Mouse (Mus musculus) heart, postnatal 4 days (tissue): Measurements from ENCODE around the gene Zdhhc8. TPM values are rescaled to one million over a fixed set of nuclear protein-coding genes. Genes with fewer than 3 reads are reported as not detected.
A peak's percentile ranks its signal among the peaks of the same experiment; 100 is the strongest.

Source experiments
- DNase-seq: peaks from one replicate; pipeline ENCODE4 v3.0.0; 2021
- total RNA-seq, 2 experiments: library from RNA; stranded (reverse); gene quantifications; 2 replicates each; pipeline ENCODE4 v1.2.3; 2021

Gene Zdhhc8
- total RNA-seq, 2 experiments from 2014 or later: 29.8 to 36.0 TPM

DNA sequence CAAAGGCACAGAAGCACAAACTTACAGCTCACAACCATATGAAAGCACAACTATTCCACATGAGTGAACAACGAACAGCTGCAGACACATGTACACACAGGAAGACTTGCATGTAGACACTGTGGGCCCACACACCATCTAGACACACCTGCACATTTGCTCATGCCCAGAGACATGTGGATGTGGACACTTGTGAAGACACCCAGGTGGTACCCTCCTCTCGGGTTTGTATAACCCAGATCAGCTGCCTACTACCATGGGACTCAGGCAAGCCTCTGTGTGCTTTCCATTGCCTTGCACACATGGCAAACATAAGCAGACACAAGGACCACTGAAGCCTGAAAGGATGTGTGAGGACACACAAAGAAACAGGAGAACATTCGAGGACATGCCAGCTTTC lies 3.9 kb downstream of the Zdhhc8 start:
- DNase-seq: no peak

DNA sequence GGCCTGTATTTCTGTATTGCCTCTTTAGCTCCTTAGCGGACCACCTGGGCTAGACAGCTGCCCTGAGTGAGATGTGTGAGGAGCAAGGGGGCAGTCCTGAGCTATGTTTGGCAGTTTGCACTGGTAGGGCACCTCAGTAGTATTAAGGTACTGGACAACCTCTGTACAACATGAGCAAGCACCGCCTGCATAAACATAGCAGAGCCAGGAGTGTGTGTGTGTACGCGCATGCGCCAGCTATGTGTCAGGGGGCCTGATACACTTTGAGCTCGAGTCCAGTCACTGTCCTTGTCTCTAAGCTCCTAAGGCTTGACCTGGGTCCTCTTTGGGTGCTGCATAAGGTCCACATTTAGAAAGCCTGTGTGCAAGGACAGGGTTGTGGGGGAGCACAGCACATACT lies 4.3 kb downstream of the Zdhhc8 start:
- no peak for DNase-seq

DNA sequence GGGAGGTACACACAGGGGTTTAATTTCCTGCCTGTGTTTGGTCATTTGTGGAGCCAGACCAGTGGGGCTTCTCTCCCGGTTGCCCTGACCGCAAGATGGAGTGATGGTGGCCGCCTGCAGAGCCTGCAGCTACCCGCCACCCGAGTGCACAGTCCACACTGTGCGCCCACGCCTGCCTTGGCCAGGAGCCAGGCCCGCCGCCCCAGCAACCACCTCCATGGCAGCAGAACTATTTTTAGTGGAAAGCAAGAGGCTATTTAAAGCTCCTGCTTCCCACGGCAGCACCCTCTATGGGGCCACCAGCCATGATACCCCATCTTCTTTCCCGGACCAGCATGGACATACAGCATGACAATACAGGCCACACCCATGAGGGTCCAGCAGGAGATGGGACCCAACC lies 5.3 kb downstream of the Zdhhc8 start:
- peak; percentile 78 for DNase-seq

DNA sequence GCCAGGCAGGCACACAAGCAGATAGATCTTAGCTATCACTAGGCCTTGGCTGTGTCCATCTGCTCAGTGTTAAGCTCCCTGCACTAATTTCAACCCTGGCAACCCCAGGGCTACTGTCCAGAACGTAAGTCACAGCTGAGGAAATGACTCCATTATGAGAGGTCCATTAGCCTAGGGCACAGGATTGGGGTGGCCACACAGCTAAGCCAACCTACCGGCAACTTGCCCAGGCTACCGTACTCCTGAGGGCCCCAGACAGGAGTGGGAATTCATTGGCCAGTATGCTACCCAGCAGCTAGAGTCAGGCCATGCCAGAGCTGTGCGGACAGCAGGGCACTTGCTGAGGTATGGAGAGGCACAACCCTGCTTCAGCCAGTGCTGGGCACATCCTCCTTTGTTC lies 6.1 kb downstream of the Zdhhc8 start:
- DNase-seq: no peak

DNA sequence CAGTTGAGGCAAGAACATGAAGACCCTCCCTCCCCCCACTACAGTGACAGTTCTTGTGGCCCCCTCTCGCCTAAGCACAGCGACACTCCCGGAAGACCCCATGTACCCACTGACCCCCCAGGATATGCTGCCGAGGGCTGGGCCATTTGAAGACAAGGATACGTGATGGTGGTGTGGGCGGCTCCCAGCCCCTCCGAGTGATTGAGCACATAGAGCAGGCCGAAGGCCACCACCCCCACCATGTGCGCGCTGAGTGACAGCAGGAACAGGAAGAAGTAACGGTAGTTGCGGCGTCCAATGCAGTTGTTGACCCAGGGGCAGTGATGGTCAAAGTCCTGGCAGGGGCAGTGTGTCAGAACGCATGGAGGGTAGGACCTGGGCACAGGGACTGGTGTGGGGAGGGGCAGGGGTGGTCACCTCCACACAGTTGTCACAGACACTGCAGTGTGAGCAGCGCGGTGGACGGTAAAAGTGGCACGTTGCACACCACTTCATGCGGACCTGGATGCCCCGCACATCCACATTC lies 7.0 kb downstream of the Zdhhc8 start:
- DNase-seq: no peak

DNA sequence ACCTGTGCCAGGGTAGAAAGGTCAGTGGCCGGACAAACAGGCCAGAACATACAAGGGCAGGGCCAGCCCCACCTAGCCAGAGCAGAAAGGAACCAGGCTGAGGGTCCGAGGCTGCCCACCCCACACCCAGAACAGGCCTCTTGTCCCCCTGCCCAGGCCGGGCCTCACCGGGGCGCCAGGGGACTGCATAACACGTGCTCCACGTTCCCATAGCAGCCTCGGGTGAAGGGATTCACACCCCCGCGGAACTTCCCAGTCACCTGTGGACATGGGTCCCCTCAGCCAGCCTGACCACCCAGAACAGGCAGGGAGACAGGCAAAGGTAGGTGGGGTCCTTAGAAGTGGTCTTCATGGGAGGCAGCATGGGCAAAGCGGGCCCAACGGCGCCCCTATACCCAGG lies 7.7 kb downstream of the Zdhhc8 start:
- DNase-seq: no peak

DNA sequence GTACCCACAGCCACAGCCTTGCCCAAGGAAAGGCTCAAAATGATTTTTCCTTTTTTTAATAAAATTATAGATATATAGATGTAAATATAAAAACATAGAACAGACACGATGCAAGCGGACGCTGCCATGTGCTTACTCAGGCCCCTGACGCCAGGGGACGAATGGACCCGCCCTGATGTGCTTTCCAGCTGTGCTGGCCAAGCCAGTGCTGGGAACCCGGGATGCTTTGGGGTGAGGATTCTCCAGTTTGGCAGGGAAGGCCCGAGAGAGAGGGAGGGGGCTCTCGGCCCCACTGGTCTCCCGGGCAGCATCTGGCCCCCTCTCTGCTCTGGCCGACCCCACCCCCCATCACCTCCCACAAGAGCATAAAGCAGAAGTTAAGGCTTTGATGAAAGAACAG lies 12.7 kb downstream of the Zdhhc8 start:
- no peak for DNase-seq

DNA sequence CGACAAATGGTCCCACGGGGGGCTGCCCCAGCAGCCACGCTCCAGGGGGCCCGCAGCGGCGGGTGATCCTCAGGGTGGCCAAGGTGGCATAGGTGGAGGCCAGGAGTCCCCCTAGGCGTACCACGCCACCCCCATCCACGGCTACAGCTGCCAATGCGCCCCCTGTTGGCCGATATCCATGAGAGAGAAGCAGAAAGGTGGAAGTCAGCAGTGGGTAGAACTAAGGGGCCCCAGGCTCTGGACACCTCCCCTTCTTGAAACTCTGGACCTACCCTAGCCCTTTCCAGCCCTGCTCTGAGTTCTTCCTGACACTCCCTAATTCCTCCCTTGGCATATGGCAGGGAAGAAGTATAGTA lies 13.4 kb downstream of the Zdhhc8 start:
- no peak for DNase-seq

DNA sequence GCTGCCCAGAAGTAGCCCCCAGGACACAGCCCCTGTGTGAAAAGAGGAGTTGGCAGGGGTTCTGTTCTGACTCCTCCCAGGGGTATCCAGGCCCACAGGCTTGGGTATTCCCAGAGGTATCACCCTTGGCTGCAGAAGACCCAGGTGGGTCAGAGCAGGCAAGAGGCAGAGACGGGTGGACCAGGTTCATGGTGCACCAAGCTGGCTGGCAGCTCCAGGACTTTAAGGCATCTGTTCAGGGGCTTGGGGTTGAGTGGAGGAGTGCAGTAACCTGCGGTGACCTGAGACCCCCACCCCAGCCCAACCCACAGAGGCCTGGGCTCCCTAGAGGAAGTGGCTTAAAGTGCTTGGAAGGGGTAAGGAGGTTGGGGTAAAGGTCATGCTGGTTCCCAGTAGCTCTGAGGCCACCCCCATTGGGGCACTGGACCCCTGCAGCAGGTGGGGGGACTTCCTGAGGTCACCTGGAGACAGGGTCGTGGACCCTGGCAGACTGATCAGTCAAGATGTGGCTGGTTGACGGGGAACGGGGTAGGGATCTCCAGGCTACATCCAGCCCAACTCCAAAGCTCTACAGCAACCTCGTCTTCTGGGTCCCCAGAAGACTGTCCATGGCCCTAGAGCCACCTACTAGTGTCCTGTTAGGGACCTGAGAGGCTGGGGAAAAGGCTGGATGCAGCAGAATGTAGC lies 13.9 kb downstream of the Zdhhc8 start:
- no peak for DNase-seq

DNA sequence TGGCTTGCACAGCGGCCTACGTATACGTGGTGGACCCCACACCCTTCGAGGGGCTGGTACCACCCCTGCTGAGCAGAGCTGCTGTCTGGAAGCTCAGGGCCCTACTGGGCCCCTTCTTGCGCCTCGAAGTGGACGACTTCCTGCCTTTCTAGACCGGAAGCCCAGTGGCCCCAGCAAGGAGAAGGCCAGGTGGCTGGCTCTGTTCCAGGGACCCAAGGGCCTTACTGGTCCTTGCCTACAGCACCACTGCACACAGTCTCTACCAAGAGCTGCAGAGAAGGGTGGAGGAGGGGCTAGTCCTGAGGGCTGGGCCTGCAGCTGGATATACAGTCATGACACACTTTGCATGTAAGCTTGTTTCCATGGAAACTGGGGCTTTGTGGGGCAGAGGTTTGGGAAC lies 14.9 kb downstream of the Zdhhc8 start:
- peak; percentile 51 for DNase-seq

DNA sequence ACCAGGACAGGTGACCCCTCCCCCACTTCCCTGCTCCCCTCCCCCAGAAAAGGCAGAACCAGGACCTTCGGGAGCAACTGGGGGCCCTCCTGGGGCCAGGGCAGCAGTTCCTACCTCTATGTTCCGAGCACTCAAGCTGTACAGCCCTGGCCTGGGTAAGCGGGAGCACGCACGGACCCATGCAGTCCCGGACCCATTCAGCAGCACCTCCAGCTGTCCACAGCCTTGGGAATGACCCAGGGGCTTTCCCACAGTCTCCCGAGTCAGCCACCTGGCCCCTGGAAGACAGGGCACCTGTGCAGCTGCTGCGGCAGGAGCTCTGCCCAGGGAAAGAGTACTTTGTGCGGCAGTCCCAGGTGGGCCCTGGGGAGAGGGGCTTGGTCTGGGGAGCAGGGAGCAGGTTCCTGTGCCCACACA lies 16.3 kb downstream of the Zdhhc8 start:
- no peak for DNase-seq

DNA sequence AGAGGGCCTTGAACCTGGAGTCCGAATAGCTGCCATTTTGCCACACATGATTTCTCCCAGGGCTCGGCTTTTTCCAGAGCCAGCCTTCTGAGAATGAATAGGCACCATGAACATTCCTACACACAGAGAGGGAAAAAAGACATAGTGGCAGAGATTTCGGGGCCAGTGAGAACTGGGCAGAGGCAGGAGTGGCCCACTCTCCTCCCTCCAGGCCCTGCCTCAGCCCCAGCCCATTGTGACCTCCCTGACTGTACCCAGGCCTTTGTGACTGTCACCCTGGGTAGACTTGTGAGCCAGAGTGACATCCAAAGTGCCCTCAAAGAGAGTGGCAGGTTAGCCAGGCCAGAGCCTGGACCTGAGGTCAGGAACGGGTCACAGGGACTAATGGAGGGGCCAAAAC lies 17.4 kb downstream of the Zdhhc8 start, which contains the start of gene Ccdc188:
Ccdc188 (plus strand) TSS at position 301 of the 400 bp plus-strand sequence.
- no peak for DNase-seq

DNA sequence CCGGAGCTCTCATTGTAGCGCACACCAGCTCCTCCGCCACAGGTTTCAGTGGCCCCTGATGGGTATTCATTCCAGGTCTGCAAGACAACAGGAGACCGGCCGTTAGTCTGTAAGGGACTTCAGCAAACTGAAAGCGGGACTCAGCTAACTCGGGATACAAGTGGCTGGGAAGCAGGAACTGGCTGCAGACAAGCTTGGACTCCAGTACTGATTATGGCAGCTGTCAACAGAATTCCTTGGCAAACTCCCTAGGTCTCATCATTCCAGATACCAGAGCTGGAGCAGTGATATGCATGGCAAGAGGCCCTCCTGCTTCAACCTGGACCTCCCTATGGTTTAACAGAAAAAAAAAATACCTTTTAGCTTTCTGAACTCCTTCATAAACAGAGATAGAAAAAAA lies 20.1 kb downstream of the Zdhhc8 start:
- no peak for DNase-seq

DNA sequence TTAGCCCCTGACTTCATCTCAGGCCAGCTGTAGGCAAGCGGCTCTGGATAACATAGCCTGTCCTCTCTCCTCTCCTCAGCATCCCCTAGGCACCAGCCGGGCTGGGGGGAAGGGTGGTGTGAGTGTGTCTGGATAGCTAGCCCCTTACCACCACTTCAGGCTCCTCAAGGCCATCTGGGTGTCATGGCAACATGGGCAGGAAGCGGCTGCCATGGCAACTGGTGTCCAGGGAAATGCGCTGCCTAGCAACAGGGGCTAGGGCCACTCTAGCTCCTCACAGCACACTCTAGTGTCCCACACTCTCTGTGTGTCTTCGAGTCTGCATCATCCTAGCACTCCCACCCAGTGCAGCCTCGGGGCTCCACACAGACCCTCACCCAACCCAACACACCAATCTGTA lies 21.2 kb downstream of the Zdhhc8 start:
- DNase-seq: no peak

DNA sequence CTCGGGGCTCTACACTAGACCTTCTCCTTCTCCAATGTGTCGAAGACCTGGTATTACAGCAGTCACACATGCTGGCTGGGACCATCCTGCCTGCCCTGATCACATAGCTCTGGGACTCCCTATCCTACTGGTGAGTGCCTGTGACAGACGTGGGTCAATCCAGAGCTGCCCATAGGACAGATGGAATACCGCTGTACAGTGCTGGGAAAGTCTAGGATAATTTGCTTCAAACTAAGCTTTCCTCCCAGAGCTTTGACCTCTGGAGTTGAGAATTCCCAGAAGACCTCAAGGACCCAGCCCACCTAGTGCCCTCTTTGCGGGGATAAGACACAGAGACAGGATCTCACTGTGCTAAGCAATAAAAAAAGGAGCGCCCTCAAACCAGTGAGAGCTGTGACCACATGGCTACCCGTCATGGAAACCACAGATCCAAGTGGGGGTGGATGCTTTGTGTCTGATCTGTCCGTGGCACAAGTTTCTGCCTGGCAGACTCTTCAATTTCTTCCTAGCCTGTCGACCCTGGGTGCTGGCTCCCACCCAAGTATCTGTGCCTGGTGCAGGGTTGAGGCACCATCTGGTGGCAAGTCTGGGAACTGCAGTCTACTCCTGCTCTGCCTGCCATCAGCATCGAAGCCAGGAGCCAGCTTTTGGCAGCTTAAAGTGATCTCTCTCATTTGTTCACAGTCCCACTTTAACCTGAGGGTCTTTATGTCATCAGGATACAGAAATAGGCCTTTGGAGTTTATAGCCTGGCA lies 23.3 kb downstream of the Zdhhc8 start:
- peak; percentile 97 for DNase-seq

DNA sequence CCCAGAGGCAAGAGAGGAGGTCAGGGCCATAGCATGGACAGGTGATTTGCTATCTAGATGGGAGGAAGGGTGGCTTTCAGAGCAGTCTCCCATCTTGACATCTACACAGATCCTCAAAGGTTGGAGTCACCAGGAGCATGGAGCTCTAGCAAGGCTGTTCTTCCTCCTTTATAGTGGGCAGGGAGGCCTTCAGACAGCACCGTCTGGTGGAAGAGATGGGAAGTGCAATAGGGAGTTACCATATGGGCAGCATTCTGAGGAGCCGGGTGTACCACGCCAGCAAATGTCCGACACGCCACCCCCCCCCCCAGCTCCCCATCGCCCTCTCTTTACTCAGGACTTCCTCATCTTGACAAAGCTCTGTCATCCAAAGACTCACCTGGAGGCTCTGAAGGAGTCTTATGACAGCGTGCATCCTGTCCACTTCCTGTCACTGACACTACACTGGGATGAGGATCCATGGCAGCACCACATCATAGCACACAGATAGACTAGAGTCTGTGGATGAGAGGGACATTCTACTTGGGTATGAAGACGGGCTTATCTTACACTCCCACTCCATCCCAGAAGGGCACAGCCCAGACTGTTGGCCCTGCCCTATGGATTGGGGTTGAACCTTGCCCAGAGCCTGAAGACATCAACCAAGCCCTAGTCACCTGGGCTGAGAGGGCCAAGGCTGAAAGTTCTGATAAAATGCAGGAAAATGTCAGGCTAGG lies 24.1 kb downstream of the Zdhhc8 start:
- DNase-seq: peak; percentile 85

DNA sequence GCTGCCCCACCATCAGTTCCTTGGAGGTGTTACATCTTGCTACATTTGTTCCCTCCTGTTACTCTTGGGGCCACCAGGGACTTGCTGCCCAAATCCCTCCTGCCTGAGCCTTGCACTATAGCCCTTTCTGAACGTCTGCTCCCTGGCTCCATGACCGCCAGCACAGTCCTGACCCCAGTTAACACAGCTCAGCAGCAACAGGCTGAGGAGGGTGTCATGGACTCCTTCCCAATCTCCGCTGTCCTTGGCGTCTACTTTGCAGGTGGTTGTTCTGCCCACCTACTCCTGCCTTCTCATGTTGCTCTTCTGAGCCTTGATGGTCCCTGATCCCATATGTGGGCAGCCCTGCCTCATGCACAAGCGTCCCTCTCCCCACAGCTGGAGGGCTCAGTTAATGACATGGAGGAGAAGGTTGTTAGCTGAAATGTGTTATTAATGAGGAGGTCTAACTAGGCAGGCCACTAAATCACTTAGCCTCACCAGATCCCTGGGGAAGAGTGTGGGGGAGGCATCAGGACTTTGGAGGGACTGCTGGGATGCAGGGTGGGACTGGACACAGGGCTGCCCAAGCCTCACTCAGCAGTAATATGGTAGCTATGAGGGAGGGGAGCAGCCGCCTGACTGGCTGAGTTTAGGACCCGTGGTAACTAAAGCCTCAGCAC lies 31.4 kb downstream of the Zdhhc8 start:
- no peak for DNase-seq

DNA sequence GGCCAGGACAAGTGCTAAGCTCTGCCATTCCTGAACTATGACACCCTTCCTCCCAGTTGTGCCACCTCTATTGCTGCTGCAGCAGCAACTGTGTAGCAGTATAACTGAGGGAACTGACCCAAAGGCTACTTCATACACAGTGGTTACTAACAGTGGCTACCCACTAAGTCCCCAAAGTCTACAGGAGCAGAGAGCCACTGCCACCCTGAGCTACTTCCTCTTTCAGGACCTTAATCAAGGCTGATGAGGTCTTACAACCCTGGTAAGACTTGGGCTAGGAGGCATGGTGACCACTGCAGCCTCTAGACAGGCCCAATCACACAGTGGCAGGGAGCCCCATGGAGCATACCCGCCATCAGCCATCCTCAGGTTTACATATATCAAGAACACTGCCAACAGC lies 32.9 kb downstream of the Zdhhc8 start:
- no peak for DNase-seq

DNA sequence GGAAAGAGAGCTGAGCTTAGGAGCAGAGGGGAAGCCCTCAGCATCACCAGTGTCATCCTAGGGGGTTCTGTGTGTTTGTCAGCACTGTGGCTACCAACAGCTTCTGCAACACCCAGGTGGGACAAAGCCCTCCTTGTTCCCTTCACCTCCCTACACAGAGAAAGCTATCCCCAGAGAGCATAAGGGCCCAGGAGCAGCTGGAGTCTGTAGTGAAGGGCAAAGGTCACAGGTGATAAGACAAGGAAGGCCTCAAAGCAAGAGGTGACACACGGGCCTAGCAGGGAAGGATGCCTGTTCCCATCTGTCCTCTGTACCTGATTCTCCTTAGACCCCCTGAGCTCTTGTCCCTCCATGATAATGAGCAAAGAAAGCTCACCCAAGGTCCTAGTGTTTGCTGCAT lies 33.3 kb downstream of the Zdhhc8 start:
- no peak for DNase-seq

DNA sequence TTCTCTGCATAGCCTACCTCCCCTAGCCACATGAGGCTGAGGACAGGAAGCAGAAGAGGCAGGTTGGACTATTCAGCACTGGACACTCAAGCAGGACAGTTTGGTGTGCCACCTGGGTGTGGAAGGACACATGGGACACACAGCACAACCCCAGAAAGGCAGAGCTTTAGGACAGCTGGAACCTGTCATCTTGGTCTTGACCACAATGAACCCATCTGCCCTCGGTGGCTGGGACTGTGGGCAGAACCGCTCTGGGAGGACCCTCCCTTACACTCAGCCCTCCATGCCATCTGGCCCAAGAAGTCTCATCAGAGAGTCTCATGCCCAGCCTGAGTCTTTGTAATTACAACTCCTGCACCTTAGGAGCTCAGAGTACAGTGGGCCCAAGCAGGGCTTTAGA lies 34.9 kb downstream of the Zdhhc8 start:
- no peak for DNase-seq

DNA sequence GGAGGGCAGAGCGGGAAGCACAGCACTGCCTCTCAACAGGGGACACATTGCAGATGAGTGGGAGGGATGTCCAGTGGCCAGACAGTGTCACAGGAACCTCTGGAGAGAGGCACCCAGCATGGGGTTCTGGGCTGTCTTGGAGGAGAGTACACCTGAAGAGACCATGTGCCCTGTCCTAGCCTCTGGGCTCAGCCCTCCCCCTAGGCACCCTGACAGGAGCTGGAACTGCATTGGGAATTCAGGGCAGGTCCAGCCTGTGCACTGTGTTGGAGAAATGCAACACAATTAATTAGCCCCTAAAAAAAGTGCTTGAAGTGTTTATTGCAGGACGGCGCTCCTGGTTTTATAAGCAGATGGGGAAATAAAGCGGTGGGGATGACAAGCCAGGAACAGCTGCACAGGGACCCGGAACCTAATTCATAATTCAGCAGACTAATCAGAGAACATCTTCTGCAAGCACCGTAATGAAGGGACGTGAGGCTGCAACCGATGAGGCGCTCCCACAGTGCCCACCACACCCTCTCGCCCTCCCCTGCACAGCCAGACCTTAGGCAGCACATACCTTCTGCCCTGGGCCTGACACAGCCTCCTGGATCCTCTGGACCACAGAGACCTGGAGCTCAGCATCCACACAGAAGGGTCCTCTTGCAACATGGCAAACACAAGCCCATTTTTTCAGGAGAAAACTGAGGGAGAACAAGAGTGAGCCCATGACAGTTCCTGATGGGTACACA lies 36.4 kb downstream of the Zdhhc8 start:
- no peak for DNase-seq

DNA sequence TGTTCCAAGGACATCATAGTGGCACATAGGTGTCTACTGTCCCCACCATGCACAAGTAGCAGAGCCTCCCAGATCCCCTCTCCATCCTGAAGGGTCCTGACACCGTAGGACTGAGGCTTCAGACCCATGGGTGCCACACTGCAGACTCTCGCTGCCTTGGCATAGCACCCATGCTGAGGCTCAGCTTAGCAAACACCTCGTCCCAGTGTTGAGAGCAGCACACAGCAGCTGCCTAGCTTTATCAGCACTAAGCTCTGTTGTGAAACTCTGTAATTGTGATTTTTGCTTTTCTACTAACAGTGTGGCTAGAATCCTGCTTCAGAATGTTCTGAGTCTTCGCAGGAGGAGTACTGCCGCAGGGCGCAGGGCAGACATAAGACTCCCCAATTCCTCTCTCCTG lies 37.1 kb downstream of the Zdhhc8 start:
- no peak for DNase-seq
